Mouse (Mus musculus) adrenal gland, adult 18-20 months (tissue): Measurements from ENCODE around the gene Reep1. TPM values are rescaled to one million over a fixed set of nuclear protein-coding genes. Genes with fewer than 3 reads are reported as not detected.

Source experiments
- DNase-seq, 2 experiments: peaks; one replicate each; pipeline ENCODE4 v3.0.0; 2021 to 2022; ENCODE audit warnings: low spot score in 2 of 2
- total RNA-seq, 2 experiments: library from RNA; stranded (reverse); gene quantifications; 1 replicate in 1 of 2; 2 replicates in 1 of 2; pipeline ENCODE4 v1.2.3; 2021

Reep1 gene
- total RNA-seq, 2 experiments from 2014 or later: 4.1 to 4.4 TPM

- DNase-seq: no peak
These were observed 70.7 kb downstream of the Reep1 start for GRCm38 (mm10) chr6:71778016-71778415.

GRCm38 (mm10) chr6:71779831-71780230 lies 72.5 kb downstream of the Reep1 start:
- DNase-seq: no peak

GRCm38 (mm10) chr6:71780431-71780830 lies 73.1 kb downstream of the Reep1 start:
- DNase-seq: no peak

DNA sequence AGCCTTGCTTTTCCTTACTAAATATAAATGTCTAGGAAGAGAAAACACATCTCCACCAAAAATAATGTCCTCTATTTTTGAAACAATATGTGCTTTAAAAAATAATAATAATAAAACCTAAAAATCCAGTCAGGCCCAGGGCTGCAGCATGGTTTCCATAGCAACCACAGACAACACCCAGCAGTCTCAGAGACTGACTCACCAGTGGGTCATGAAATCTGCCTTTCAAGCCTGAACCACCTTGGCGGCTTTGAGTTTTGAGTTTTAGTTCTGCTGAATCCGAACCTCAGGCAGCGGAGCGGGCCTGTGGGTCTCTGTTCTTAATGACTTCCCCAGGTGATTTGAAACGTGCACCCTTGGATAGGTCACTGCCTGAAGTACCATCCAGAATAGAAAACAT lies 75.8 kb downstream of the Reep1 start:
- no peak for DNase-seq

- DNase-seq: no peak
These were observed 81.0 kb downstream of the Reep1 start for GRCm38 (mm10) chr6:71788348-71788747.

DNA sequence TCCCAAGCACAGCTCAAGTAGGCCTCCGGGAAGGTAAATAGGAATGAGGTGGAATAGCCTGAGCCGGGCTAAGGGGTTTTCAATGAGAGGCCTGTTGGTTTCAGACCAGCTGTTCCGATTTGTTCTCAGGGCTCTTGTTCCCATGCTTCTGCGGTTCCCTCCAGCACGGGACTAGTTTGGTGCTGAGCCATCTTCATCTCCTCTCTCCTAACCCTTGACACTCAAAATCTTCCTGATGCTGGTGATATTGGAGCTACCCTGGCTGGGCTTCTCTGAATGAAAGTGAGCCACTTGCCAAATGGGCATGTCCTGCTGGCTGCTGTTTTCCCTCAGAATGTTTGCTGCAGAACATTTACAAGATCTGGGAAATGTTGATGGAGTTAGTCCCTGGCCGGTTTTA lies 84.4 kb downstream of the Reep1 start:
- no peak for DNase-seq

DNA sequence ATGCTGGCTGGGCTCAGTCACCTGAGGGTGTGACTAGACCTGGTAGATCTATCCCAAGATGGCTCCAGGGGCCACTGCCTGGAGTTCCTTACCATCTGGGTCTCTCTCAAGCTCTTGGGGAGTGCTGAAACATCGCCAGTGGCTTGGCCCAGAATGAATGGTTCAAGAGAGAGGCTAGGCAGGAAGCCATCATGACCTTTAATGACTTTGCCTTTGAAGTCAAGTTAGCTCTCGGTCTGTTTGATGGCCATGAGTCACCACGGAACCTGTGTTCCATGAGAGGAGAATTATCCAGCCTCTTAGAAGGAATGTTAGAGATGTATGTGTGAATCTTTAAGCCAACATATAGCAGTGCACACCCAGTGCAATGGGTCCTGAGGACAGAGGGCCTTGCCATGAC lies 92.0 kb downstream of the Reep1 start:
- no peak for DNase-seq

- DNase-seq: no peak
These were observed 93.8 kb downstream of the Reep1 start for GRCm38 (mm10) chr6:71801011-71801713.

GRCm38 (mm10) chr6:71801714-71802094 lies 94.3 kb downstream of the Reep1 start:
- DNase-seq: no peak

DNA sequence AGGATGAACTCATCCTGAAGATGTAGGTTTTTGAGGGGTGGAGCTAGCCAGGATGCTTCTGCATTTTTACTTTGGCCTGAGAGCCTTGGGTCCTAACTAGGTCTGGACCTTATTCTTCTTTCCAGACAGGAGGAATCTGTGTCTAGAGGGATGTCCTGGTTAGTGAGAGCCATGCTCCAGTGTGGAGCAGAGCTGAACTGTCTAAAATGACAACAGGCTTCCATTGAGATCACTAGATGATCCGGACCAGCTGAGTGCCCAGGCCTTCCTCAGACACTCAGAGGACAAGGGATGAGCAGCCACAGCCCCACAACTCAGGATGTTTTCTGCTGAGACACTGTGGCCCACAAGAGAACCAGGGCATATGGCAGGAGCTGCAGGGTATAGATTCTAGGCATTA lies 96.2 kb downstream of the Reep1 start:
- no peak for DNase-seq

- DNase-seq: peak; percentile 50 to 59
These were observed 96.9 kb downstream of the Reep1 start for GRCm38 (mm10) chr6:71804061-71804829.

- no peak for DNase-seq
These were observed 99.4 kb downstream of the Reep1 start for GRCm38 (mm10) chr6:71806713-71807112.

DNA sequence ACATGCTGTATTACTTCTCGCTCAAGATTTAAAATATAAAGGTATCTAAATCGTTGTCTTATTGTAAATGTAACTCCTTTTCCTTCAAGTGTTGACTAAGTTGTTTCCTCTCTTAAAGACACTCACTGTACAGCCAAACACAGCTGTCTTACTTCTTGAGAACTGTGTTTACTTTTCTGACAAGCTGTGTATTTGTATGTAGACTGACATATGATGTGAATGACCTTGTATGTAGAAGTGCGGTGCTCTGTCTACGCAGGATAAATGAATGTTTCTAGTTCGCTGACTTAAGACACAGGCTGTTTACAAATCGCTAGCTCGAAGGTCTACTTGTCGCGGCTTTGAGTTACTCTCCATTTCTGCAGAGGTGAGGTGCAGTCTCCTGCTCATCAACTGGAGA lies 102.5 kb downstream of the Reep1 start:
- DNase-seq: no peak

DNA sequence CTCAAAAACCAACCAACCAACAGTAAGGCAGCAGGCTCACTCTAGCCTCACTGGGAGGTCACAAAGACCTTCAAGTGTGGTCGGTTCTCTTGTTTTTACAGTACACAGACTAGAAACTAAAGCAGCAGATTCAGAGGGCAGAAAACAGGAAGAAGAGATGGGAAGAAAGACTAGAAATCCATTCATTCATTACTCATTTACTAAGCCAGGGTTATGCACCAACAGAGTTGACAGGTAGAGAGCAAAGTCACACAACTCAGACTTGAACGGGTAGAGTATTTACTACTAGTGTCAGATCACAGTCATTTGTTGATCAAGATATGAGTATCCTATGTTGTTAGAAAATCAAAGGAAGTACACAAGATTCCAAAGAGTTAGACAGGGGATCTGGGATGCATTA lies 105.5 kb downstream of the Reep1 start:
- DNase-seq: no peak

GRCm38 (mm10) chr6:71819764-71820292 lies 112.5 kb downstream of the Reep1 start:
- no peak for DNase-seq

DNA sequence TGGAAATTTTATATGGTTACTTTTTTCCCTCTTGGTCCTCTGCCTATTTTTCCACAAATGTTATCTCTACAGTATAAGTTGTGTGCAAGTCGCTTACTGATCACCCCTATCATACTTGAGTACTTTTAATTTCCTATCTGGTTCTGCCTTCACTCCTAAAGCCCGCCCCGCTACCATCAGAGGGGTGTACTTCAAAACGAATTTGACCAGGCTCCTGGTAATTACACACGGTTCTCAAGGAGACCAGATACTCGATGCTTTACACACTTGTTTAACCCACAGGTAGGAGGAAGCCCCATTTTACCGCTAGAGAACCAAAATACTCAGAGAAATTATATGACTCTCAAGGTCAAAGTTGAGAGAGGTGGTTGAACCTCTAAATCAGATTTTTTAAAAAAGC lies 115.7 kb downstream of the Reep1 start:
- no peak for DNase-seq

GRCm38 (mm10) chr6:71823488-71823887 lies 116.1 kb downstream of the Reep1 start:
- DNase-seq: peak; percentile 87 to 88

- DNase-seq: no peak
These were observed 116.6 kb downstream of the Reep1 start for GRCm38 (mm10) chr6:71823961-71824360.

- no peak for DNase-seq
These were observed 119.5 kb downstream of the Reep1 start, which contains the start of gene Mrpl35 for GRCm38 (mm10) chr6:71826869-71827268. Gene Mrpl35, minus strand, starts transcription at chr6:71826969.

DNA sequence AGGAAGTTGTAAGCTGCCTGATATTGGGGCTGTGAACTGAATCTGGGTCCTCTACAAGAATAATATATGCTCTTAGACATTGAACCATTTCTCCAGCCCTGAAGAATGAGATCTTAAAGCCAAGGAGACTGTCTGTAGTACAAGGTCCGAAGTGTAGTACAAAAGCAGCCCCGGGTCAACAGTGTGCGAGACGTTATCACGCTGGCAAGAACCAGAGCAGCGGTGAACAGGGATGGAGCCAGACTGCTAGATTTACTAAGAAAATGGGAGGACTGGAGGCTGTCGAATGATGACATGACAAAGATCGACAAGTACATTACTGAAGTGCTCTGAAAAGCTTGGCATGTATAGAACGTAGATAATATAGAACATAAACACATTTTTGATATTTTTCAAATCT lies 122.4 kb downstream of the Reep1 start:
- no peak for DNase-seq

DNA sequence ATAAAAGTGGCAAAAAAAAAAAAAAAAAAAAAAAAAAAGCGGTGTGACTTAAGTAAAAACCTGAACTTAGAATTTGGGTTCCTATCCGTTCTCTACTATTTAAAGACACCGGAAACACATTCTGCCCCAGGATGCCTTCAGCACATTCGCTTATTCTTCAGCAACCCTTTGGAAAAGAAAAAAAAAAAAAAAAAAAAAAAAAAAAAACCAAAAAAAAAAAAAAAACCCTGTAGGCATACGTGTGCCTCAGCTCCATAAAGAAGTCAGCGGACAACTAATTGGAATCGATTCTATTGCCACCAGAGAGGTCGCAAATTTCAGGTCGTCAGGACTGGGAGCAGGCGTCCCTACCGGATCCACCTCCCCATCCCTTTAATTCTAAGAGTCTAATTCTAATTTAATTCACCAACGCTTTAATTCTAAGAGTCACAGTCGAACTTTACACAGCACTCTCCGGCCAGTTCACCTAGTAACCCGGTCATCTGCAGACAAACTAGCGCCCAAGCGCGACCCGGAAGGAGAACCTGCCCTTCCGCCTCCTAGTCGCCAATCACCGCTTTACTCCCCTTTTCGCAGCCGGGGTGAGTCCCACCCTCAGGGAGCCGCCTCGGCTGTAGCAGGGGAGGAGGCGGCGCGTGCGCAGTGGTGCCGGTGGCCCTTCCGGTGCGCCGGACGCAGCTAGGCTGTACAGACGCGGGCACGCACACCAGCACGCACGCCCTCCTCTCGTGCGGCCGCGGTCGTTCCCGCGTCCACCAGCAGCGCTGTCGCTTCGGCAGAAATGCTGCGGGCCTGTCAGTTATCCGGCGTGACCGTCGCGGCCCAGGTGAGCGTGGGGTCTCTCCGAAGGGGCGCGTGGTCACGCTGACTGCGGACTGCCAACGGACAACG lies 123.6 kb downstream of the Reep1 start, which contains the start of gene Immt:
Gene Immt, plus strand, starts transcription at position 642 of the 891 bp plus-strand sequence.
- peak; percentile 92 to 93 for DNase-seq
